Mouse (Mus musculus) embryonic facial prominence, embryonic 12.5 days (tissue): Measurements from ENCODE around the gene Sh2b2. TPM values are rescaled to one million over a fixed set of nuclear protein-coding genes. Genes with fewer than 3 reads are reported as not detected.

Experiments used
- ATAC-seq: fragments of 200-750 bp; cut with Nextera tagmentation; 2 replicates; pipeline ENCODE4 v1.8.0; 2017; ENCODE audit not compliant: insufficient number of reproducible peaks, insufficient read depth, low FRiP score, low TSS enrichment
- H3K27ac ChIP-seq: fragments of 300-500 bp; sonication (generic); 2 replicates; pipeline ENCODE4 v1.5.1; 2016; ENCODE audit warnings: mild to moderate bottlenecking
- H3K27me3 ChIP-seq: fragments of 300-500 bp; sonication (generic); 2 replicates; pipeline ENCODE4 v1.6.1; 2016; ENCODE audit warnings: mild to moderate bottlenecking, moderate library complexity
- H3K36me3 ChIP-seq: fragments of 300-500 bp; sonication (generic); 2 replicates; pipeline ENCODE4 v1.6.1; 2016; ENCODE audit warnings: mild to moderate bottlenecking
- H3K4me1 ChIP-seq: fragments of 300-500 bp; sonication (generic); 2 replicates; pipeline ENCODE4 v1.6.1; 2016
- H3K4me2 ChIP-seq: fragments of 300-500 bp; sonication (generic); replicated peaks from 2 replicates; pipeline ENCODE4 v1.6.1; 2016; ENCODE audit warnings: mild to moderate bottlenecking, moderate library complexity
- H3K4me3 ChIP-seq: fragments of 300-500 bp; sonication (generic); 2 replicates; pipeline ENCODE4 v1.5.1; 2016; ENCODE audit warnings: mild to moderate bottlenecking
- H3K9ac ChIP-seq: fragments of 300-500 bp; sonication (generic); 2 replicates; pipeline ENCODE4 v1.6.1; 2016; ENCODE audit warnings: mild to moderate bottlenecking, moderate library complexity
- H3K9me3 ChIP-seq: fragments of 300-500 bp; sonication (generic); 2 replicates; pipeline ENCODE4 v1.6.1; 2016; ENCODE audit warnings: mild to moderate bottlenecking, moderate library complexity
- WGBS: fragments of 180-500 bp; shearing (Covaris S2); methylation state at CpG from one replicate; pipeline ENCODE4 v1.1.7; 2016; 5-methylcytosine and 5-hydroxymethylcytosine counted together
- polyA plus RNA-seq: library from polyadenylated mRNA; unstranded; fragments of >200 nt; fragmentation: Nextera tagmentation; extraction: Ambion mirVana; gene quantifications from 2 replicates; pipeline ENCODE4 v1.2.1, GENCODE M21; 2016

Sh2b2 gene
- polyA plus RNA-seq, 1 experiment from 2014 or later, result 15.8 TPM

DNA sequence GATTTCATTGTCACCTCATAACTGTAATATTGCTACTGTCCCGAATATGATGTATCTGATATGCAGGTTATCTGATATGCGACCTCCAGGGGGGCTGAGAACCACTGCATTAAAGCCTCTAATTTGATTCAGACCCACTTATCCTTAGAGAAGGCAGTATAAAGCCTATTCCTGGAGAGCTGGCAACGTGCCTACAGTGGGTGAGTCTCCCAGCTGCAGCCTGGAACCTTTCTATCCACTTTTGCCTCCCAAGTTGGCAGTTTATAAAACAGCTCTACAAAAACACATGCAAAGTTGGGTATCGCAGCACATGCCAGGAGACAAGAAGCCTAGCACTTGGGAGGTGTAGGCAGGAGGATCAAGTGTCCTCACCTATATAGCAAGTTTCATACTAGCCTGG, 17.0 kb upstream of the Sh2b2 start:
- no peak for ATAC-seq
- Histone ChIP-seq H3K4me3 (no peak overlapping the region), H3K9ac (no peak overlapping the region), H3K36me3 (no peaks in the 10 kb centered on the region), H3K9me3 (no peaks in the 10 kb centered on the region), H3K27me3 (no peaks in the 10 kb centered on the region), H3K4me1 (no peaks in the 10 kb centered on the region), H3K27ac (no peak overlapping the region), H3K4me2 (no peak overlapping the region)
- 76% methylated on average over 4 of the region's 4 CpGs for WGBS

DNA sequence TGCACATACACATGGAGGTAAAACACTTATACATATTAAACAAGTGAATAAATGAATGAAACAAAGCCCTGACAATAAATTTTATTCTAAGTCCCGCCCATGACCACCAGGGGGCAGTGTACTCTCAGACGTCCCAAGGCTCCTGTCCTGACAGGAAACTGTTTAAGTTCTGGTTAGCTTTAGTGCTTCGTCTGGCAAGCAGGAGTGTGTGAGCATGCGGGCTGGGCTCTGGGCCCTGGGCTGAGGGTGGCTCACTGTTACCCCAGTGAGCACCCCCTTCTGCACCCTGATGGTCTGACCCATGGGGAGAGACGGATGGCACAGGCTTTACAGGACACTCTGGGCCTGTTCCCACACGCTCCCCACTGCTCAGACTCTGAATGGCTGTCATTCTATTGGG, 12.6 kb upstream of the Sh2b2 start:
- no peaks in the 10 kb centered on the region for H3K9me3 ChIP-seq
- H3K4me3 ChIP-seq, result no peak overlapping the region
- H3K4me1 ChIP-seq, result no peaks in the 10 kb centered on the region
- no peak overlapping the region for H3K27ac ChIP-seq
- no peak overlapping the region for H3K4me2 ChIP-seq
- H3K27me3 ChIP-seq, result no peaks in the 10 kb centered on the region
- H3K36me3 ChIP-seq, result 0 out of 2 replicates have a peak, but pooled peaks cover 3% of the 10 kb centered on the region
- 33% methylated on average over 6 of the region's 6 CpGs for WGBS
- H3K9ac ChIP-seq, result no peak overlapping the region
- no peak for ATAC-seq

DNA sequence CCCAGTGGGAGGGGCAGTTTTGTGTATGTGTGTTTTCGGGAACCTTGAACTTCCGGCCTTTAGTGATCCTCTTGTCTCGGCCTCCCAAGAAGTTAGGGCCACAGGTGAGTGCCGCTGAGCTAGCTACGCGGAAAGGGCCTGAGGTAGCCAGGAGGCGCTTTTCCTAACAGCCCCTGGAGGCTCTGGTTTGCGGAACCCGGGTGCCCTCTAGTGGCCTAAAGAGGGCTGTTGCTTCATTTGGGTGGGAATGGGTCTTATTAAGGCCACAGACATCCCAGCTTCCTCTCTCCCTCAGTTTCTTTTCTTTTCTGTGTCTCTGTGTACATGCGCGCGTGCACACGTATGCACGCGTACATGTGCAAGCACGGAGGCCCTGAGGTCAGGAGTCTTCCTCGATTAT, 6.5 kb upstream of the Sh2b2 start:
- Histone ChIP-seq H3K4me3 (no peak overlapping the region), H3K4me2 (no peak overlapping the region), H3K36me3 (peaks cover 10% of the 10 kb centered on the region; the same call in 1 of the 2 replicates), H3K27ac (no peak overlapping the region), H3K9me3 (no peaks in the 10 kb centered on the region), H3K4me1 (no peaks in the 10 kb centered on the region), H3K27me3 (no peaks in the 10 kb centered on the region), H3K9ac (no peak overlapping the region)
- 7% methylated on average over 17 of the region's 17 CpGs for WGBS
- no peak for ATAC-seq

DNA sequence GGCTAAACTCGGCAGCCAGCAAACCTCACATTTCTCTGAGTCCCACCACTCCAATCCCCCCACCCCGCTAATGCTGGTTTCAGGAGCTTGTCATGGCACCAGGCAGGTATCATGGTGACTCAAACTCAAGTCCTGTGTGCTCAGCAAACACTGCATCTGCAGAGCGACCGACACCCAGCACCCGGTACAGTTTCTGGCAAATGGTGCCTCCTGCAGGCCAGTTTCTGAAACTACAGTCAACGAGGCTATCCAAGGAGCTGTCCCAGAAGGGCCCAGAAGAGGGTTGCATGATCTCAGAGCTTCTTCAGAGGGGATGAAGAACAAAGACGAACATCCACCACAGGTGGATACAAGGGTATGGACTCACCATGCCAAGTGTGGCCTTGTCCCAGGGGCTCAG, 4.6 kb upstream of the Sh2b2 start:
- Histone ChIP-seq H3K27ac (no peak overlapping the region), H3K27me3 (no peaks in the 10 kb centered on the region), H3K4me1 (no peaks in the 10 kb centered on the region), H3K9me3 (no peaks in the 10 kb centered on the region), H3K9ac (no peak overlapping the region), H3K36me3 (peaks cover 6% of the 10 kb centered on the region; the same call in 1 of the 2 replicates), H3K4me3 (no peak overlapping the region), H3K4me2 (no peak overlapping the region)
- 43% methylated on average over 7 of the region's 7 CpGs for WGBS
- no peak for ATAC-seq

DNA sequence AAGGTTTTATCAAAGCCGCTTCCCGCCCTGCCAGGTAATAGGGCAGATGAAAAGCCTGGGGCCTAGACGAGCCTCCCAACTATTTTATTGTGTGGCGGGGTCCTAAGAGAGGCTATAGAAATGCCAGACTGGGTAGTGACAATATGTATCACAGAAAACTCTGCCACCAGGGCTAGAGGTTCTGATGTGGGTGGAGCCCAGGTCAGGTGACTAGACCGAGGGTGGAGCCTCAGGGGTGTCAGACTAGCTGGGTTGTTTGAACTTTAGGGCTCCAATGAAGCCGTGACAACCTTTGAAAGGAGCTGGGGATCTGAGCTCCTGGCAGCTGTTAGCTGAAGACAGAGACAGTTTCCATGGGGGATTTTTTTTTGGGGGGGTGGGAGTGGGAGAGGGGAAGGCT, 2.1 kb upstream of the Sh2b2 start:
- H3K27ac ChIP-seq, result no peak overlapping the region; the same call in 1 of the 2 replicates
- H3K4me2 ChIP-seq, result no peak overlapping the region
- H3K36me3 ChIP-seq, result peaks cover 3% of the 10 kb centered on the region; the same call in 1 of the 2 replicates
- no peak overlapping the region for H3K4me3 ChIP-seq
- 66% methylated on average over 6 of the region's 6 CpGs for WGBS
- ATAC-seq, result no peak
- H3K9ac ChIP-seq, result no peak overlapping the region
- no peaks in the 10 kb centered on the region for H3K27me3 ChIP-seq
- H3K4me1 ChIP-seq, result peaks cover 10% of the 10 kb centered on the region
- H3K9me3 ChIP-seq, result no peaks in the 10 kb centered on the region

DNA sequence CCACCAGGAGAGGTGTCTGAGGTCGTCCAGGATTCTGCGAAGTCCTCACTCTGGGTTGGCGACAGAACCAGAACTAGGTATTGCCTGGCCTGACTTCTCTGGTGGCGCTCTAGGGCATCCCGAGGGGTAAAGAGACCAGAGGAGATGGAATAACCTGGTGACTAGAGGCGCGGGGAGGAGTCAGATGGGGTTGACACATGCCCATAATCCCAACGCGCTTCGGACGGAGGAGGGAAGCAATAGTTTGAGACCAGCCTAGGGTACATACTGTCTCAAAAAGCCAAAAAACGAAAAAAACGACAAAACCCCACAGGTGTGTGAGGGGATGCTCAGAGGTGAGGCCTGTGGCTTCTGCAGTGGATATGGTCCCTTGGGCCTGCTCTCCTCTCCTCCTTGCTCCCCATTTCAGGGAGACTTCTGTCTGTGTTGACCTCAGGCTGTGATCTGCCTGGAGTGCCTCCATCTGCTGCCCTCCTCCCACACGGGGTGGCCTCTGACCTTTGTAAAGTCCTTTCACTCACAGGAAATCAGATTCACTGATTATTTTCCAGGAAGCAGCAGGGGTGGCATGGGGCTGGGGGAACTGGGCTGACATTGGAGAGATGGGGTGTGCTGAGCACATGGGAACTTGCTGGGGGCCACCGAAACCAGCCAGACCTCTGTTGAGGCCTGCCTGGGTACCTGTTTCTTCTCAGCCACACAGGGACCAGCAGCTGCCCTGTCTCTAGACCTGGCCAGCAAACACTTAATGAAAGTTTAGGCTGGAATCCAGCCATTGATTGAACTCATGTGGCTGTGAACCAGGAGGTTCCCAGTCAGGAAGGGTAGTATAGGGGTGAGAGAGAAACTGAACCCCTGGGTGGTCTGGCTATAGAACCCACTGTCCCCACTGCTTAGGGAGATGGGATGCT, 560 bp downstream of the Sh2b2 start:
- Histone ChIP-seq H3K9me3 (no peaks in the 10 kb centered on the region), H3K27me3 (no peaks in the 10 kb centered on the region), H3K36me3 (no peaks in the 10 kb centered on the region), H3K4me2 (peak overlapping the region; percentile 88), H3K27ac (no peak overlapping the region; the same call in 1 of the 2 replicates), H3K9ac (peak overlapping the region; percentile 59; the same call in 1 of the 2 replicates), H3K4me1 (peaks cover 15% of the 10 kb centered on the region), H3K4me3 (peak overlapping the region; percentile 83)
- WGBS, result 11% methylated on average over 15 of the region's 15 CpGs
- ATAC-seq, result no peak

DNA sequence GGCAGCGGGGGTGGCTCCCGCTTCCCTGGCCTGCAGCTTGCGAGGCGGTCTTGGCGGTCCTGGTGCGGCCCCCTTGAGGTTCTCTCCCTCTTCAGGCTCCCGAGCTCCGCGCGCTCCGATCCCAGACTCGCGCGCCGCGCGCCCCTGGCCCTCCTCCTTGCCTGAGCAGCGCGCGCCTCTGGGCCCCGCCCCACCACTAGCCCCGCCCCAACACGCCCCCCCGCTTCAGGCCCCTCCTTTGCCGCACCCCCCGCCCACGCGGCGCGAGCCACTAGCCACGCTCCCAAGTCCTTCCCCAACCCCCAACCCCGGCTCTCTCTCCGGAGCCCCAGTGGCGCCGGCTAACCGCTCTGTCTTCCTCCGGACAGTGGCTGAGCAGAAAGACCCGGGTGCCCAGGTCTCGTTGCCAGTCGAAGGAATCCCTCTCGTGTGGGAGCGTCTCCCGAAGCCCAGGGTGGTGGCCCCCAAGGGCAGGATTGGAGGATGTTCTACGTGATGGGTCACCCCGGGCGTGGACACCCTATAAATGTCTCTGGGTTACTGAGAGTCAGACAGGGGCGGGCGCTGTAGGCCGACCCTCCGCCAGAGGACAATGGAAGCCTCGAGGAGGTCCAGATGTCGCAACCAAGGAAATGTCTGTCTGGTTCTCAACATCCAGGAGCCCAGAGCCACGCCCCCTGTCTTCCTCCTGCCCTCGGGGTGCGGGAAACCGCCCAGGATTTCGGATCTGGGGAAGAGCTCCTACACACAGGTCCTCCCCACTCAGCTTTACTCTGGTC, 1.4 kb downstream of the Sh2b2 start:
- WGBS, result under 1% methylated on average over 46 of the region's 57 CpGs
- H3K4me1 ChIP-seq, result peaks cover 20% of the 10 kb centered on the region
- H3K4me3 ChIP-seq, result peak overlapping the region; percentile 83
- H3K9ac ChIP-seq, result peak overlapping the region; percentile 82
- H3K27ac ChIP-seq, result peak overlapping the region; percentile 80
- H3K9me3 ChIP-seq, result no peaks in the 10 kb centered on the region
- peak; percentile 67 for ATAC-seq
- H3K4me2 ChIP-seq, result peak overlapping the region; percentile 88
- H3K36me3 ChIP-seq, result no peaks in the 10 kb centered on the region
- H3K27me3 ChIP-seq, result no peaks in the 10 kb centered on the region

DNA sequence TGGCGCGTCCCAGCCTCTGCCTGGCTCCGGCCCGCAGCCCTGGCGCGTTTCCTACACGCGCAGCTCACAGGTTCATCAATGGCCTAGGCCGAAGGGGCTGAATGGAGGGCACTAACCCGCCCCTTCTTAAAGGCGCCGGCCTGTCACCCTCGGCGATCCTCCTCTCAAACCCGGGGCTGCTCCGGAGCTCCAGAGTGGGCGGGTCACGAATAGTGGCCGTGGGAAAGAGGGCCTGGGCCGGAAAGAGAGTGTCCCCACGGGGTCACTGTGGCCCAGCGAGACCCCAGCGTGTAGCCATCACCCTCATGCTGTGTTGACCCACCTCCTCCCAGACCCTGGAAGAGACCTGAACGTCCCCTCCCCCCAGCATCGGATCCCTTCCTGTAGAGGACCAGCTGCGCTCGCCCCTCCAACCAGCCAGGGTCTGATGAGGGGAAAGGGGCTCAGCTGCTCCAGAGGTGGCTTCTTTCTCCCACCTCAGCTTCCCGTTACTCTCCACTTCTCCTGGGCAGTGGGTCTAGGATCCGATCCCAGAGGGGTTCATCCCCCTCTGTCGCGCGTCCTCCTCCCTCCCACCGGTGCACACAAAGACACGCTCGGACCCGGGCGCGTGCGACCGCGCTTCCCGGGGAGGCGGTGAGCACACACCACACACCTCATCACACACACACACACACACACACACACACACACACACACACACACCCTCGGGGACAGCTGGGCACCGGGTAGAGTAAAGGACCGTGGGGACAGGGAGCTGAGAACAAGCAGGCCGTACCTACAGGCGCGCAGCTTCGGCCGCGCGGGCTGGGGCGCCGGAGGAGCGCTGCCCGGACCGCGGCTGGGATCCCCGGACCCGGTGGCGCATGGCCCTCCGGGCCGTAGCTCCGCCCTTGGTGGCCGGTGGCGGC, 2.2 kb downstream of the Sh2b2 start:
- Histone ChIP-seq H3K27me3 (no peaks in the 10 kb centered on the region), H3K4me1 (peaks cover 20% of the 10 kb centered on the region), H3K9me3 (no peaks in the 10 kb centered on the region), H3K9ac (peak overlapping the region; percentile 82), H3K4me3 (peak overlapping the region; percentile 83), H3K27ac (peak overlapping the region; percentile 80), H3K4me2 (peak overlapping the region; percentile 88), H3K36me3 (no peaks in the 10 kb centered on the region)
- WGBS, result under 1% methylated on average over 59 of the region's 67 CpGs
- ATAC-seq, result peak; percentile 50

DNA sequence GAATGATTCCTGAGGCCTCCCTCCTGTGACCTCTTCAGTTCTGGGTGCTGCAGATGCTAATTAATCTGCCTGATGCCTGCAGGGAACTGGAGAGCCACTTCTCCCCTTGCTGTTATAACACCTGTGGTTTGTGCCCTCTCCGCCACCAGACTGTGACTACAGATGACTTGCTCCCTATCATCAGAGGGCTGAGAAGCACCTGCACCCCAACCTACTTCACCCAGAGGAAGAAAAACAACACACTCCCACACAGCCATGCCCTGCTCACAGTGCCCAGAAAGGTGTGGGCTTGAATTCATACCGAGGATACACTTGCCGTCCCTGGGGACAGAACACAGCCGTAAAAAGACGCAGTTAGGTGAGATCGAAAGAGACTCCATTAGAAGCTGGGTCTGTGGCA, 5.2 kb downstream of the Sh2b2 start:
- Histone ChIP-seq H3K4me1 (peaks cover 31% of the 10 kb centered on the region), H3K36me3 (no peaks in the 10 kb centered on the region), H3K27ac (no peak overlapping the region), H3K27me3 (peaks cover 4% of the 10 kb centered on the region; the same call in 1 of the 2 replicates), H3K9me3 (no peaks in the 10 kb centered on the region), H3K4me3 (no peak overlapping the region), H3K9ac (no peak overlapping the region), H3K4me2 (no peak overlapping the region)
- no peak for ATAC-seq
- 79% methylated on average over 6 of the region's 6 CpGs for WGBS

DNA sequence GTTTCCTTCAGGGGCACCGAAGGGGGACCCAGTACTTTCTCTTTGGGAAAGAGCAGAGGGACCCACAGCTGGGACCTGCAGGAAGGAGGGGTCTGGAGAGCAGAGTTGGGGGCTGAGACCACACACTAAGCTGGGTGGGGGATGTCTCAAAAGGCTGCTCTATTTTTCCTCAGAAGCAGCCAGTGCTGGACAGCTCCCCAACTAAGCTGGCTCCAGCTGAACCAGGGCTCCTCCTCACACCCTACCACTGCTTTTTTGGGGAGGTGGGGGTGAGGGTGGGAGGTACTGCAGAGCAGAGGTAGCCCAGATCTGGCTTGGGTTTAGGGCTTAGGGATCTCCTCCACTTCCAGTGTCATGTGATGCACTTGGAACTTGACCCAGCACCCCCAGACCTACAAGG, 6.0 kb downstream of the Sh2b2 start:
- Histone ChIP-seq H3K9ac (no peak overlapping the region), H3K4me3 (no peak overlapping the region), H3K4me1 (peaks cover 29% of the 10 kb centered on the region), H3K27ac (no peak overlapping the region), H3K36me3 (no peaks in the 10 kb centered on the region), H3K27me3 (peaks cover 4% of the 10 kb centered on the region; the same call in 1 of the 2 replicates), H3K4me2 (no peak overlapping the region), H3K9me3 (no peaks in the 10 kb centered on the region)
- 57% methylated on average over 1 of the region's 1 CpGs for WGBS
- no peak for ATAC-seq

DNA sequence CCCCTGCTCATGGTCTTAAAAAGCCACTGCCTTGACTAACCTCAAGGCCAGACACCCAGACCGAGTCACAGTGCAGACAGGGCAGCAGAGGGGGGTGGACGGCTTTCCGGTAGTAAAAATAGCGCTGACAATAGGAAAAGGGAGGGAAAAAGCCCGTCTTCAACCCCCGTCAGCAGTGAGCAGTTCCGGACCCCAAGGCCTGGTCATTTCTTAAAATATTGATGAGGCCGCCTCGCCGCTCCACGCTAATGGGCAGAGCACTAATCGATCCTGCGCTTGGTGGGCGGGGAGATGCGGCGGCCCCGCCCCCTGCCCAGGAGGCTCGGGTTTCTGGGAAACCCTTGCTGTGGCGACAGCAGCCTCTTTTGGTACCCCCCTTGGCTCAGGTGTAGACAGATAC, 8.7 kb downstream of the Sh2b2 start:
- ATAC-seq, result no peak
- Histone ChIP-seq H3K27ac (peak overlapping the region; percentile 30; the same call in 1 of the 2 replicates), H3K4me2 (peak overlapping the region; percentile 61), H3K4me3 (peak overlapping the region; percentile 24), H3K27me3 (peaks cover 4% of the 10 kb centered on the region; the same call in 1 of the 2 replicates), H3K9me3 (no peaks in the 10 kb centered on the region), H3K36me3 (no peaks in the 10 kb centered on the region), H3K4me1 (peaks cover 15% of the 10 kb centered on the region), H3K9ac (peak overlapping the region; percentile 37; the same call in 1 of the 2 replicates)
- WGBS, result 3% methylated on average over 19 of the region's 19 CpGs
